Mouse (Mus musculus): ENCODE results near the gene Ehbp1. TPM values are rescaled to one million over a fixed set of nuclear protein-coding genes. Genes with fewer than 3 reads are reported as not detected.

The Ehbp1 gene
- polyA plus RNA-seq, 1 experiment: 29.1 TPM

DNA sequence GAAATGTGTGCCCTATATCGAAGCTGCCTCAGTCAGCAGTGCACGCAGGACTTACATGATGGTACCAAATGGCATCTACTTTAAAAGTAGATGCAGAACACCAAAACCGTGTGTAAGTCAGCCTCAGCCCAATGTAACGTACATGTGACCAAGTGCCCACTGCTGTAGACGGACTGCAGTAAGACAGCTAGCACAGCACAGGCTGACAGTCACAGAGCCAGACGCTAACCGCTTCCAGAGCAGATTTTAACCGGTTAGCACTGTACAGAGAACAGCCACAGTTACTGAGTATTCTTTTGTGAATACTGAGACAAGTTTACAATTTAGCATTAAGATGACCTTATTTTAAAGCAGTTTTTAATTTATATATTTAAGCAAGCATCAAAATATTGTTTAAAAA, 141.0 kb downstream of the Ehbp1 start:
- no peak for TF ChIP-seq EP300 (IDR thresholded peaks at IDR 0.05; ENCODE audit: insufficient read depth, low read depth, low read length)
- TF ChIP-seq CTCF (IDR thresholded peaks at IDR 0.05; ENCODE audit: low read depth, low read length): no peak
- no peak for TF ChIP-seq POLR2A (IDR thresholded peaks at IDR 0.05; ENCODE audit: insufficient read depth, low read length)
- no peaks in the 10 kb centered on the region for H3K9me3 ChIP-seq (replicated peaks; ENCODE audit: control insufficient read depth, insufficient read depth, low read length, poor library complexity, severe bottlenecking)

DNA sequence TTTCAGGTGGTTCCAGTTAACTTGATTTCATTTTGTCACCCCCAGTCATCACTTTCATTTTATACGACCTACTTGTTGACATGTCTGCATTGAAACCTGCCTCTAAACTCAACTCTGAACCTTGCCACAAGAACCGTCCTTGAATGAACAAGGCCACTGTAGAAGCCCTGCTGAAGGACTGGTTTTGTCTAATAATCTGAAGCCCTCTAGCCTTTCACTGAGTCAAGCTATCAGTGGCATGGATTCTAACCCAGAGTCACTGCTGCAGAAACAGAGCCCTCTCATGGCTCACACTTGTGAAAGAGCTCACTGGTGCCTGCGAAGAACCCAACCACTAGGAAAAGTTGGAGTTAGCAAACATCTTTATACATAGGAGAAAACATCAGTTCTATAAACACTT, 142.2 kb downstream of the Ehbp1 start:
- H3K4me3 ChIP-seq (ENCODE audit: low read depth, low read length): no peak overlapping the region
- TF ChIP-seq POLR2A (IDR thresholded peaks at IDR 0.05; ENCODE audit: insufficient read depth, low read length) (no peak), EP300 (IDR thresholded peaks at IDR 0.05; ENCODE audit: insufficient read depth, low read depth, low read length) (no peak), CTCF (IDR thresholded peaks at IDR 0.05; ENCODE audit: low read depth, low read length) (no peak)
- no peak overlapping the region for H3K27ac ChIP-seq (ENCODE audit: insufficient read depth, low read length)
- no peak overlapping the region for H3K9ac ChIP-seq (ENCODE audit: low read depth, poor library complexity, severe bottlenecking)
- no peaks in the 10 kb centered on the region for H3K27me3 ChIP-seq (ENCODE audit: control insufficient read depth, insufficient read depth, low read length, poor library complexity, severe bottlenecking)
- H3K9me3 ChIP-seq (replicated peaks; ENCODE audit: control insufficient read depth, insufficient read depth, low read length, poor library complexity, severe bottlenecking): no peaks in the 10 kb centered on the region
- no peaks in the 10 kb centered on the region for H3K4me1 ChIP-seq (ENCODE audit: control insufficient read depth, insufficient read depth, low read length)
- no peaks in the 10 kb centered on the region for H3K36me3 ChIP-seq (ENCODE audit: control insufficient read depth, insufficient read depth, low read length, poor library complexity, severe bottlenecking)

More for the DNA sequence above, 141.0 kb downstream of the Ehbp1 start:
- no peaks in the 10 kb centered on the region for H3K4me1 ChIP-seq (ENCODE audit: control insufficient read depth, insufficient read depth, low read length)
- no peak overlapping the region for H3K9ac ChIP-seq (ENCODE audit: low read depth, poor library complexity, severe bottlenecking)
- H3K36me3 ChIP-seq (ENCODE audit: control insufficient read depth, insufficient read depth, low read length, poor library complexity, severe bottlenecking): no peaks in the 10 kb centered on the region
- no peaks in the 10 kb centered on the region for H3K27me3 ChIP-seq (ENCODE audit: control insufficient read depth, insufficient read depth, low read length, poor library complexity, severe bottlenecking)
- no peak overlapping the region for H3K4me3 ChIP-seq (ENCODE audit: low read depth, low read length)
- H3K27ac ChIP-seq (ENCODE audit: insufficient read depth, low read length): no peak overlapping the region

DNA sequence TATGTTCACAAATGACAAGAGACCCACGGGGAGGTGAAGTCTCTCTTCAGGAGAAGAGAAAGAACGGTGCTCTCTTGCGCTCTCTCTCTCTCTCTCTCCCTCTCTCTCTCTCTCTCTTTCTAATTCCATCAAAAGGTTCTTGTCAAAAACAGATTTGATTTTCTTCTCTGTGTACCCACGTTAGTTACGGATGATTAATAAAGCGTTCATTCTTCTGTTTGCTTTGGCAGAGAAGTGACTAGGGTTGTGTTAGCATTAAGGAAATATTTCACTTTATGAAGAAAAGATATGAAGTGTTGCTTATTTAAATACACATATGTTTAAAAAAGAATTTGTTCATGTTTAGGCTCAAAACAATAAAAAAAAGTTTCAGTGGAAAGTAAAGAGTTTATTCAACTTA, 143.7 kb downstream of the Ehbp1 start:
- no peak overlapping the region for H3K27ac ChIP-seq (ENCODE audit: insufficient read depth, low read length)
- H3K9me3 ChIP-seq (replicated peaks; ENCODE audit: control insufficient read depth, insufficient read depth, low read length, poor library complexity, severe bottlenecking): no peaks in the 10 kb centered on the region
- no peaks in the 10 kb centered on the region for H3K4me1 ChIP-seq (ENCODE audit: control insufficient read depth, insufficient read depth, low read length)
- TF ChIP-seq CTCF (IDR thresholded peaks at IDR 0.05; ENCODE audit: low read depth, low read length) (no peak), EP300 (IDR thresholded peaks at IDR 0.05; ENCODE audit: insufficient read depth, low read depth, low read length) (no peak), POLR2A (IDR thresholded peaks at IDR 0.05; ENCODE audit: insufficient read depth, low read length) (no peak)
- H3K9ac ChIP-seq (ENCODE audit: low read depth, poor library complexity, severe bottlenecking): no peak overlapping the region
- H3K27me3 ChIP-seq (ENCODE audit: control insufficient read depth, insufficient read depth, low read length, poor library complexity, severe bottlenecking): no peaks in the 10 kb centered on the region
- H3K4me3 ChIP-seq (ENCODE audit: low read depth, low read length): no peak overlapping the region
- H3K36me3 ChIP-seq (ENCODE audit: control insufficient read depth, insufficient read depth, low read length, poor library complexity, severe bottlenecking): no peaks in the 10 kb centered on the region

DNA sequence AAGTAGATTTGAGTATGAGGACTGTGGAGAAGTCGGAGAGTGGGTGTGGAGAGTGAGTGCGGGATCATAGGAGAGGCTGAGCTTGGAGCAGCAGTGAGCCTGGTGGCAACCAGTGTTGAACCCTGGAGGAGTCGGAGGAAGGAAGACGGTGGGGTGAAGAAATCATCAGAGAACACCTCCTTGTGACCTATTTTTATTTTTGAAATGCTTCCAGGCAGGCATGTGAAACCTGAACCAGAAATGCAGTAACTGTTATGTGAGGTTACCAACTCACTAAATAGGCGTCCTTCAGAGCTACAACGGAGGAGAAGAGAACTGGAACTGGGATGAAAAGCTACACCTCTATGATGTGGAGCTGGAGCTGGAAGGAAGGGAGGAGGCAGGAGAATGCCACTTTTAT, 144.2 kb downstream of the Ehbp1 start:
- Histone ChIP-seq H3K9ac (ENCODE audit: low read depth, poor library complexity, severe bottlenecking) (no peak overlapping the region), H3K36me3 (ENCODE audit: control insufficient read depth, insufficient read depth, low read length, poor library complexity, severe bottlenecking) (no peaks in the 10 kb centered on the region), H3K27me3 (ENCODE audit: control insufficient read depth, insufficient read depth, low read length, poor library complexity, severe bottlenecking) (no peaks in the 10 kb centered on the region), H3K4me3 (ENCODE audit: low read depth, low read length) (no peak overlapping the region), H3K4me1 (ENCODE audit: control insufficient read depth, insufficient read depth, low read length) (no peaks in the 10 kb centered on the region), H3K27ac (ENCODE audit: insufficient read depth, low read length) (no peak overlapping the region), H3K9me3 (replicated peaks; ENCODE audit: control insufficient read depth, insufficient read depth, low read length, poor library complexity, severe bottlenecking) (no peaks in the 10 kb centered on the region)
- no peak for TF ChIP-seq EP300 (IDR thresholded peaks at IDR 0.05; ENCODE audit: insufficient read depth, low read depth, low read length)
- TF ChIP-seq CTCF (IDR thresholded peaks at IDR 0.05; ENCODE audit: low read depth, low read length): no peak
- TF ChIP-seq POLR2A (IDR thresholded peaks at IDR 0.05; ENCODE audit: insufficient read depth, low read length): no peak

DNA sequence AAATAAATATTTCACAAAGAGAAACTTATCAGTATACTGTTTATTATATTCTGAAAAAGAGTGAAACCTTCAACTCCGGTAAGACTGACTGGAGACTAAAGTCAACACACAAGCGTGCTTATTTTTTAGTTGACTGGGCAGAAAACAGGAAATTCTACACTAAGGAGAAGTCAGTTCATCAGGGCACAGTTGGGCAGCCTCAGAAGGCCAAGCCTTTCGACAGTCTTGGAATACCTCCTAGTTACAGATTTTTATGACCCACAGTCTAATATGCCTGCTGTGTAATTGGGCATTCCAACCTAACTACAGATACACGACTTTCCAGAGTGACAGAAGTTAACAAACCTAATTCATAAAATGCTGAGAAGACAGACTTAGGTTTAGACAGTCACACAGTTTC, 145.3 kb downstream of the Ehbp1 start:
- no peaks in the 10 kb centered on the region for H3K27me3 ChIP-seq (ENCODE audit: control insufficient read depth, insufficient read depth, low read length, poor library complexity, severe bottlenecking)
- no peak overlapping the region for H3K9ac ChIP-seq (ENCODE audit: low read depth, poor library complexity, severe bottlenecking)
- no peaks in the 10 kb centered on the region for H3K36me3 ChIP-seq (ENCODE audit: control insufficient read depth, insufficient read depth, low read length, poor library complexity, severe bottlenecking)
- H3K27ac ChIP-seq (ENCODE audit: insufficient read depth, low read length): no peak overlapping the region
- H3K4me1 ChIP-seq (ENCODE audit: control insufficient read depth, insufficient read depth, low read length): no peaks in the 10 kb centered on the region
- H3K9me3 ChIP-seq (replicated peaks; ENCODE audit: control insufficient read depth, insufficient read depth, low read length, poor library complexity, severe bottlenecking): no peaks in the 10 kb centered on the region
- TF ChIP-seq CTCF (IDR thresholded peaks at IDR 0.05; ENCODE audit: low read depth, low read length) (no peak), EP300 (IDR thresholded peaks at IDR 0.05; ENCODE audit: insufficient read depth, low read depth, low read length) (no peak), POLR2A (IDR thresholded peaks at IDR 0.05; ENCODE audit: insufficient read depth, low read length) (no peak)
- no peak overlapping the region for H3K4me3 ChIP-seq (ENCODE audit: low read depth, low read length)

DNA sequence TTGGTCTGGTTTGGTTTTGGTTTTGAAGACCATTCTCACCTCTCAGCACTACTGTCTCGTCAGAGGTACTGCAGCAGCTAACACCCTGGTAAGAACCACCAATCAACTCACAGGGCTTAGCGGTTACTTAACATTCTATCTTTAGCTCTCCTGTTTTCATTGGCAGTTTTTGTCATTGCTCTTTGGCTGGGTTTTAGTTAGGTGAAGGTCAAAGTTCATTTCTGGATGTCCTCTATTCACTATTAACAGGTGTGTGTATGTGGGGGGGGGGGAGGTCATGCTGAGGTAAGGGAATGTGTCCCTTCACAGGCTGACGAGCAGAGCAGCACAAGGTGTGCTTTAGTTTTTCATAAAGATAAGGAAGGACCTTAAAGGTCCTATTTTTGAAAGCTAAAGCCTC, 147.5 kb downstream of the Ehbp1 start:
- Histone ChIP-seq H3K4me1 (ENCODE audit: control insufficient read depth, insufficient read depth, low read length) (no peaks in the 10 kb centered on the region), H3K27ac (ENCODE audit: insufficient read depth, low read length) (no peak overlapping the region), H3K9ac (ENCODE audit: low read depth, poor library complexity, severe bottlenecking) (no peak overlapping the region), H3K27me3 (ENCODE audit: control insufficient read depth, insufficient read depth, low read length, poor library complexity, severe bottlenecking) (no peaks in the 10 kb centered on the region), H3K4me3 (ENCODE audit: low read depth, low read length) (no peak overlapping the region), H3K36me3 (ENCODE audit: control insufficient read depth, insufficient read depth, low read length, poor library complexity, severe bottlenecking) (no peaks in the 10 kb centered on the region), H3K9me3 (replicated peaks; ENCODE audit: control insufficient read depth, insufficient read depth, low read length, poor library complexity, severe bottlenecking) (no peaks in the 10 kb centered on the region)
- no peak for TF ChIP-seq POLR2A (IDR thresholded peaks at IDR 0.05; ENCODE audit: insufficient read depth, low read length)
- TF ChIP-seq CTCF (IDR thresholded peaks at IDR 0.05; ENCODE audit: low read depth, low read length): no peak
- TF ChIP-seq EP300 (IDR thresholded peaks at IDR 0.05; ENCODE audit: insufficient read depth, low read depth, low read length): no peak
